Mouse (Mus musculus) brain, embryonic 18.5 days (tissue): ENCODE measurements around the gene Gm9376.

Experiments
- DNase-seq: peaks from one replicate; pipeline ENCODE4 v3.0.0-alpha.2; 2012; ENCODE audit warnings: low read depth, low spot score

The Gm9376 gene

DNA sequence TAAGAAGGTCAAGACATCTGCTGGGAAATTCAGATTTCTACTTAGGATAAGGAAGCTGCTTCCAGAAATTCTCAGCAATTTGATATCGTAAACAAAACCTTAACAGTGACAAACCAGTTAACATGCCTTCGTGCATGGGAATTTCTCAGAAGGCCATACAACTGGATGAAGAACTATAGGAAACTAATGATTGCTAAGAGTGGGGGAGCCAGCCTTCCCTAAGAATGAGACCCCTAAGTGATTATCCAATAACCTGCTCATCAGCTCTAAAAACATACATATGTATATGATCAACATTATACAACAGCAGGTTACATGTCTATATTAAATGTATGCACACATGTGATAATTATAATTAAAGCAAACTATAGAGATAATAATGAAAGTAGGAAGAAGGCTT lies at the start of gene Gm9376:
Gene Gm9376, plus strand, starts transcription at position 301 of the 400 bp plus-strand sequence.
- DNase-seq, result no peak

DNA sequence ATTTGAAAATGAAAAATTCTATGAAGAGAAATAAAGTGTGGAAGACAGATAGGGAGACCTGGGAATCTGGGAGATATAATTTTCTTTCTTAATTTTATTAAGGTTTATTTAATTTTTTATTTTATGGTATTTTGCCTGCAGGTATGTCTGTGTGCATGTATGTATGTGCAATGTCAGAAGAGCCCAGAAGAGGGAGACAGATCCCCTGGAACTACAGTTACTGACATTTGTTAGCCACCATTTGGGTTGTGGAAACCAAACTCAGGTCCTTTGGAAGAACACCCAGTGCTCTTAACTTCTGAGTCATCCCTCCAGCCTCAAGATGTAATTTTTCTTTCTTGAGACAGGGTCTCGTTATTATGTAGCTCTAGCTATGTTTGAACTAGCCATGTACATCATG lies 45.9 kb upstream of the Gm9376 start:
- no peak for DNase-seq

DNA sequence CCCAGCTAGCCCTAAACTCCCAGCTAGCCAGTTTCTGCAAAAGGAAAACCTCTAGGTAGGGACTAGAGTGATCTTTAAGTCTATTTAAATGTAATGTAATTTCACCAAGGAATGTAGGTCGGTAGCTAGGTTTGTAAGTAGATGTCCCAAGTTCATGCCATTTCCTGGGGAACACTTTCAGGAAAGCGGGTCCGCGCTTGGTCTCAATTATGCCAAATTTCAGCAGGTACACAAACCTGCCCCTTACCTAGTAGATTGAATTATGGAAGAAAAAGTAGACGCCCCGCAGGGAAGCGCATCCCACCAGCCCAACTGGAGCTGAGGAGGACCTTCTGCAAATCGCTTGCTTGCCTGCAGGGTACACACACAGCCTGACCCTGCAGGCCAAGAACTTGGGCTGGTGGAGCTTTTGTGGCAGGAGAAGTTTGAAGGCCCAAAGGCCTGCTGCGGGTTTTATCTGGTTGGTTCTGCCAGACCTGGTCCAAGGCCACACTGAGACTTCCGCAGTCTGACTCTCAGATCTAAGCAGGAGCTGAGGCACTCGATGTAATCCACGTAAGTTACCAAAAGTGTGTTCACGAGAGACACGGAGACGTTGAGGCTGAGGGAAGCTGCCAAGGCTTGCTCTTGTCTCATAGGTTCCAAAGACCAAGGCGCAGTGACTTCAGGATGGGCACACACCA lies 41.6 kb upstream of the Gm9376 start:
- no peak for DNase-seq

DNA sequence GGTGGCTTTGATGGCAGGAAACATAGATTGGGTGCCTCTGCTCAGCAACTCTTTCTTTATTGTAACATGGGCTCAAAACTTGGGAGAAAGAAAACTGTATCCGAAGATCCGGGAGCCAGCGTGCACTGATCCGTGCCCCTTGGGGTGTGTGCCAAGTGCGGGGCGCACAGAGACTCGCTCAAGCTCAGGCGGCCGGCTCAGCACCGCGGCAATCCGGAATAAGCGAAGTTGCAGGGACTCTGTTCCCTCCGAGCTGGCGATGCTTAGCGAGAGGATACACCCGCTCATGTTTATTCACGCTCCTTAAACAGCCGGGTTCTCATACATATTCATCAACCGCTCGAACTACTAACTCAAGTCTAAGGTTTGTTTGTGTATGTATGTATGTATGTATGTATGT lies 40.8 kb upstream of the Gm9376 start:
- no peak for DNase-seq

DNA sequence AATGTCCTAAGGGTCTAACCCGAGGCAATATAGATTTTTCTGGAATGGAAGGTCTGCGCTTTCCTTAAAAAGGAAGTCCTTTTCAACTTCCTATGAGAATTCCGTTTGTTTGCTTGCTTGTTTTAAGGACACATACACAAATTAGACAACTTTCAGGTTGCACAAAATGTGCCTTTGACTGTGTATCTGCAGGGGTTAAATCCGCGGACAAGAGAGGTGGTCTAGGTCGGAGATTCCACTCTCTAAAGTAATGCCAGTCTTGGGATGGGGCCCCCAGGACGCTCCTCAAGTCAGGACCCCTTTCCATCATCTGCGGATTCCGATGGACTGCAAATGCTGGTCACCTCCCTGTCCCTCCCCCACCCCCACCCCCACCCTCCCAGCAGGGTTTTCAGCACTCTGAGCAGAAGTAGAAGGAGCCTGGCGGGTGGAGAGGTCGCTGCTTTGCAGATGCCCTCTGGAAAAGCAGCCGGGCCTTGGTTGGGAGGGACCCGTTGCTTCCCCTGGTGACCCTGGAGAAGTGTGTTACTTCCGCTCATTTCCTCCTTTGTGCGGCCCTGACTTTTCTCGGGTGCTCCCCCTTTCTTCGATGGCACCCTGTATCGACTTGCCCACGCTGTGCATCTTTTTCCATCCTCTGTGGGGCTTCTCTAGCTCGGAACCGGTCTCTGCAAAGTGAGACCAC lies 40.1 kb upstream of the Gm9376 start:
- no peak for DNase-seq

DNA sequence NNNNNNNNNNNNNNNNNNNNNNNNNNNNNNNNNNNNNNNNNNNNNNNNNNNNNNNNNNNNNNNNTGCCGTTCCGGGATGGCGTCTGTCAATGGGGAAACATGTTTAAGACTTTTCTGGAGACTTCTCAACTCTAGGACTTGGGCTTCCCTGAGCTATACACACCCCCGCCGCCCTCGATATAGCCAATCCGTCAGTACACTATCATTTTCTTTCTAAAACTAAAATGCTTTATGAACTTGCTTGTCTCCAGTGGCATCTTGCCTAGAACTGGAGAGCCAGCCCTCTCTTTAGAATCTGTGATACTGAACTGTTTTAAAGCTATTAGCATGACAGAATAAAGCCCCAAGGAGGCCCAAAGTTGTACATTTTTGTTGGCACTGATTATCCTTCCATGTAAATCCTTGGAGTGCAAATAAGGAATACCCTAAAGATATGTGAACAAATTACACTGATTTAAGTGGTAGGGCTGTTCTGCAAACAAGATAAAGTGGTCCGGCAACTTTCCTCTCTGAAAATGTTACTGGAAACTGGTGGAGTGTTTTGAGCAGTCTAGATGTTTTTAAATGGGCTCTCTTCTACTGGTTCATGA lies 34.3 kb upstream of the Gm9376 start:
- DNase-seq, result no peak

DNA sequence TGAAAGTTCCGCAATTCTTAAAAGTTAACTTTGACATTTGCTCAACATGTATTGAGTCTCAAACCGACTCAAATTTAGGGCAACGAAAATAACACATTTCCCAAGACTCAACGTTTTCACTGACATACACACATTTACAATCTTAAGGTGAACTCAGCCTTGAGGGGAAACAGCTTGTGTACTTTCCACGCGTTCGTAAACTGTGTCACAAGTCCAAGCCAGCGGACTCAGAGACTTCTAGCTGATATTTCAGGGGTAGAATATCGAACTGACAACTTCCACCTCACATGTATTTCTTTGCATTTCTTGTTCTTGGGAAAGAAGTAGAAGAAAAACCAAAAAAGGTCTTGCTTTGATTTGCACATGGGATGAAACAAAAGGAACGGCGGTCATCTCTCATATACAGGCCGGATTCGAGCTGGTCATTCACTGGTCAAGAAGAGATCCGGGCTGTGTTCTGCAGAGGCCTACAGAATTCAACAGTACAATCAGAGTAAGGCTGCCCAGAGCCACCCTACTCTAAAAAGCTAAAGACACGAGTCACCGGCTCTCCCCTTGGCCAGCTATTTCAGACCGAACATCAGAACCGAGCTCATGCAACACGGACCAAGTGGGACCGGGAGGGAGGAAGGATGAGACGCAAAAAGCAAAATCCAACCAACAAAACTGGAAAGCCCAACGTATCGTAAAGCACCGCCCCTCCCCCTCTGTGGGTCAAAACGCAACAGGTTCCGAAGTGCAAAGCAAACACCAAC lies 32.8 kb upstream of the Gm9376 start:
- DNase-seq, result no peak

DNA sequence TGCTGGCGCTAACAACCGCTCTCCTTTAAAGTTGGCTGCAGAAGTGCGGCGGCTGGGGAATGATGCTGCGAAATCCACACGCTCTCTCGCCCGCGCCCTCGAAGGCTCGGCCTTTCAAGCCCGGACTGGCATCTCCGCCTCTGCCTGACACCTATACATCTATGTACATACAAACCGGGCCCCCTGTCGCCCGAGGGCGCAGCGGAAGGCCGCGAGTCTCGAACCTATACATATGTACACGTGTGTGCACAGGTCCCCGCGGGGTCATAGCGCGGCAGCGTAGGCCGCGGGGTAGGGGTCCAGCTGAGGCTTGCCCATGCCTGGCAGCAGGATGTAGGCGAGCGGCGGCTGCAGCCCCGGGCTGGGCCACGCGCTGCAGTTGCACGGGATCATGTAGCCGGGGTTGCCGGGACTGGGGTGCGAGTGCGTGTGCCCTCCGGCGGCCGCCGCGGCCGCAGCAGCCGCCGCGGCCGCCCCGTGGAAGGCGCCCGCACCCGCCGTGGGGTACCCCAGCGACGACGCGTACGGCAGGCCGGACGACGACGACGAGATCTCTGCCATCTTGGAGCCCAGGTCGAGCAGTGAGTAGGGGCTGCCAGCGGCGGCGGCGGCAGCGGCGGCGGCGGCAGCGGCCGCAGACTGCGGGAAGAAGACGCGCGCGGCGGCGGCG lies 32.1 kb upstream of the Gm9376 start:
- DNase-seq, result no peak

DNA sequence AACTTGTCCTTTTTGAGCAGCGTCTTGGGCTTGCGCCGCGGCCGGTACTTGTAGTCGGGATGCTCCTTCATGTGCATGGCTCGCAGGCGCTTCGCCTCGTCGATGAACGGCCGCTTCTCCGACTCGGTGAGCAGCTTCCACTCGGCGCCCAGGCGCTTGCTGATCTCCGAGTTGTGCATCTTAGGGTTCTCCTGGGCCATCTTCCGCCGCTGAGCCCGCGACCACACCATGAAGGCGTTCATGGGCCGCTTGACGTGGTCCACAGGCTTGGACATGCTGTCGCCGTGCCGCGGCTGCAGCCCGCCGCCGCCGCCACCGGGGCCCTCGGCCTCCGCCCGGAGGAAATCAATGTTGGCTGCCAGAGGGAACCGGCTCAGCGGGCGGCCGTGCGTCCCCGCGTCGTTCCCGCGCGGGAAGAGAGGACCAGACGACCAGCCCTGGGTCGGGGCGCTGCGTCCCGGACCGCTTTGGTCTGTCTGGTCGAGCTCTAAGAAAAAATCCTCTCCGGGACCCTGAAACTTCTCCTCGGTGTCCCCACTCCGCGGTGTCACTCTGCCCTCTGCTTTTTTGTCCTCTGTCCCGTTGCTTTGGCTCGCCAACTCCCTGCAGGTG lies 31.3 kb upstream of the Gm9376 start:
- no peak for DNase-seq

DNA sequence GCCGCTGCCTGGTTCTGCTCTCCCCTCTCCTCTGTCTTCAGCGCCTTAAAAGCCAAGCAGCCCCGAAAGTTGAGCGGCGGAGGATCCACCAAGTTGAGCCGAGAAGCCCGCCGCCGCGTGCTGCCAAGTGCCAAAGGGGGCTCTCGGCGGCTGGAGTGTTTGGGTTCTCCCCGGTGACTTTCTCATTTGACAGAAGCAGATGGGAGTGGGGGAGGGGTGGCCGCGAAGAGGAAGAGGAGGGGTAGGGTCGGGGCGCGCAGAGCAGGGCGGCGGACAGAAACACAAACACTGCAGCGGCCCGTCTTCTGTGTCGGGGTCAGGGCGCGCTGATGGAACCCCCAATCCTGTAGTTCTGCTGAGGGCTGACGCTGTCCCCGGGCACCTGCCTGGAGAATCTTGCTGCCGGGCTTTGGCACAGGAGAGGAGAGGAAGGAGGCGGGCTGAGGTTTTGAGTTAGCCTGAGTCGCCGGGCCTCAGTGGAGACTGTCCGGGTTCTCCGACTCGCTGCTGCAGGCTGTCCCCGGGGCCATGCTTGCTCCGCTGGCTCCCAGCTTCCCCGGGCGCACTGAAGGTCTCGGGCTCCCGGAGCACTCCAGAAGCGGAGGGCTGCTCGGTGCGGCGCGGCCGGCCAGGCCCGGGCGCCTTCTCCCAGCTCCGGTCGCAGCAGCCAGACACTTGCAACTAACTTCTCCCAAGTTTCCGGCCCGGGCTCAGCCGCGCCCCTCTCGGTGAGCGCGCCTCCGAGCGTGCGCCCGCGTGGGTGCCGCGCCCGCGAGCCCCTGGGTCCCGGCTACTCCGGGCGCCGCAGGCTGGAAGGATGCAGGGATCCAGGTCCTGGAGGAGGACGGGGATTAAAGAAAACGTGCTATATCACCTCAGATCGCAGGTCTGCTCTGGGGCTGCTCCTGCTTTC lies 30.5 kb upstream of the Gm9376 start:
- no peak for DNase-seq

DNA sequence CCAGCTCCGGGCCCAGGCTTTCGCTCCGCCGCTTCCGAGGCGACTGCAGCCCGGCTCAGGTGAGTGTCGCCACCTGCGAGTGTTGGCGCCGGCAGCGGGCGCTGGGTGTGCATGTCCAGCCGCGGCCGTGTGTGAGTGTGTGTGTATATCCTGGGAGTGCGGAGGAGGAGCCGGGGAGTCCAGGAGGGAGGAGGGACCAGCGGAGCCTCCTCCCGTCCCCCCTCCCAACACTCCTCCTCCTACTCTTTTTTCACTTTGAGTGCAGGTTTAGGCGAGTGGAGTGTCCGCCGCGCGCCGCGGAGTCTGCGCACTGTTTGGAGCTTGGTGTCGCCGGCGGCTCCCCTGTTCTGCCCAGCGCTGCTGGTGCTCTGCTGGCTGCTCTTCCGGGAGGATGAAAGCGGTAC lies 29.9 kb upstream of the Gm9376 start, which contains the start of gene Sox21:
Gene Sox21, minus strand, starts transcription at position 145 of the 404 bp plus-strand sequence.
- DNase-seq, result no peak

DNA sequence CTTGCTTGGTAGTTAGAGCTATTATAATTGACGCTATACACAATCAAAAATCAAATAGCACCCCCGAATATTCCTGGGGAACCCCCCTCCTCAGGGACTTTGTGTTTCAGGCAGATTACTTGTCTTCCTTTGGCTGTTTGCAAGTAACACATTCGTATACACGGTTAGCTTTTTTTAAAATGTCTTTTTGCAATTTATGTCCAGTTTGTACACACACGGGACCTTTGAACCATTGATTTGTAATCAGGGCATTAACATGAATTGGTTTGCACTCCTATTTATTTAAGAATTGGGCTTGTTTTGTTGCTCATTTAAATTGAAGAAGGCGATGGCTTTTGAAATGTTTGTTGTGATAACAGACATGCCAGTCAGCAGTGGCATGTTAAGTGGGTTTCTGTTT lies 29.0 kb upstream of the Gm9376 start:
- DNase-seq, result no peak

DNA sequence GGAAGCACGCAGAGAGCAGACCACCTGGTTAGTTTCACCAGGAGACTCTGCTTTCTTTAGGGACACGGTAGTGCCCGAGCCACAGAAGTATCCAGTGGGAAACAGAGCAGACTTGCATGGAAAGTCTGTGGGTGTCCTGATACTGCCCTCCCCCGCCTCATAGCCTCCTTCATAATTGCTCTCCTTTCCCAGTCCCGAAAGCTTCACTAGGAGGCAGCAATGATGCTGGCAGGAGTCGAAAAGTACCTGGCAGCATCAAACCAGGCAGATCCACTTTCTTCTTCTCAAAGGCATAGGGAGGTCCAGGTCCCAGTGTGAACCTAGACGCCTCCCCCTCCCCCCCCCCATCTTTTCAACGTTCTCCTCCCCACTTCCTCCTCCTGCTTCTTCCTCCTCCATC lies 27.4 kb upstream of the Gm9376 start:
- no peak for DNase-seq

DNA sequence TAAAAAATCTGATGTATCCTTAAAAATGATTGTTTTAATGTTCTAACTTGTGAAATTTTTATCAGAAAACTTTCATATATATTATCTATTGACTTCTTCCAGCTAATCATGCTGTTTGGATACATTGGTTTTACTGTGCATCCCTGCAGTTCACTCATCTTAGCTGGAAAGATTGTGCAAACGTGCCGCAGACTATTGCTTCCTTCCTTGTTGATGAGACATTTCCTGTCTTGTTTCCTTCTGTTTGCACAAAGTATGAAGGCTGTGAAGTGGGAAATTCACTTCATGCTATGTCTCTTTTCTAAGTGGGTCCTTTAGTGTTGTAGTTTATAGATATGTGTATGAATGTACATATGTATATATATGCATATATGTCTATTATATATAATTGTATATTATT lies 25.3 kb upstream of the Gm9376 start:
- DNase-seq, result no peak

DNA sequence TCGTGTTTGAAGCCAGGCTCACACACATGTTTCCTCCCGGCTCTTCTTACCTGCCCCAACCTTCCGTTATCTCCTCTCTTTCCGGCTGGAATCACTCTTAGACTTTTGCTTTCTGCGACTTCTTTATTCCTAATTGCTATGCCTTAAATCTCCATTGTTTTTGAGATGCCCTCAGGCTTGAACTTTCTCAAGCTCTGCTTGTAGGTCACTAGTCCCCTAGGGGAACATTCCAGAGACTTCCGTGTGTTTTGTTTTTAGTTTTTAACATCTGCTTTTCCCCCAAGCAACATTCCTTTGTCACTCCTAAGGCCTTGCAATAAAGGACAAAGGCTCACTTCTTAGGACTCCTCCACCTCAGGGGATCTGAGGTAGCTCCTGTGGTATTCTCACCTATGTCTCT lies 13.4 kb upstream of the Gm9376 start:
- DNase-seq, result no peak

DNA sequence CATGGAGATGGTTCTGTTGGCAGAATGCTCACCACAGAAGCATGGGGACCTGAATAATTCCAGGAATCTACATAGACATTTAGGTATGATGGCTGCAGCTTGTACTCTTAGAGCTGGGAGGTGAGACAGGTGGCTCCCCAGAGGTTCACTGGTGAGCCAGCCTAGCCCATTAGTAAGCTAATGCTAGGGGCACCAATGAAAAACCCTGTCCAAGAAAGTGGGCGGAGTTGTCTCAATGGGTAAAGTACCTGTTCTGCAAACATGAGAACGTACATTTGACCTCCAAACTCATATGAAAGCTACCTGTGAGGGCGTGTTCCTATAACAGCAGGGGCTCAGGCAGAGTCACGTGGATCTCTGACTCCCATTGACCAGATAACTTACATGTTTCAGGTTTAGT lies 2.1 kb downstream of the Gm9376 start:
- no peak for DNase-seq

DNA sequence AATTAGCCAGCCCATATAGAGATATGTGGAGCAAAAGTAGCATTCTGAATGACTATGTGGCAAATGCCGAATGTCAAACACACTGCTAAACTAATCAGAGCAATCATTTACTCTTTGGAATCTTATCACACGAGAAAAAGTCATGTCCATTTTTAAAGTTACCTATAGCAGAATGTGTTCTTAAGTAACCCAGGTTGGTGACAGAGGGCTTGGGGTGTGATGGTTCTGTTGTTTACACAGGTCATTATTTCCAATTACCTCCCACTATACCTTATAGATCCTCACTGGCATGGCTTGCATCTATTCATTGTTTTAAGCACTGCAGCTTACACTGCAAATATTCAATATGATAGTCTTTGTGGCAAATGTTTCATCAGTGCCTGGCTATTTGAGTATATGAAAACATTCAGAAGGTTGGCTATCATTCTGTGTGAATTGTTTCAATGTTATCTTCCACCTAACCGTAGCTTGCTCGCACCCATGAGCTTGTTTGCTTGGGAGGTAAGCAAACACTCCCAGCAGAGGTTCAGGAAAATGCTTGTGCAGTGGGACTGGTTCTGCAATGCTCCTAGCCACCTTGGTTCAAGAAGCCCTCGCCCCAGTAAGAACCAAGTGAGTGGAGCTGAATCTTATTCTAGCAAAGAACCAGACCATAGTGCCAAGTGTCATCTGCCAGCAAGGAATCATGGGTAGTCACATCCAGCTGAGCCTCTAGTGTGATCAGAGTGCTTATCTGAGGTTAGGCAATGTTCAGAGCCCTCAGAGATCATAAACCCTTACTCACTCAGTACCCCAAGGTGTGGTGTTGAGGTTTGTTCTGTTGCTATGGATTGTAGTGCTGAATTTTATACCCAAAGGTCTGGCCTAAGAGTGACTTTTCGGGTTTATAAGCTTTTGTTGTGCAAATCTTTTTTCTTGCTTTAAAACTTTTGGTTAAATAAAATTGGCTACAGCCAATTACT lies 6.1 kb downstream of the Gm9376 start:
- DNase-seq, result no peak

DNA sequence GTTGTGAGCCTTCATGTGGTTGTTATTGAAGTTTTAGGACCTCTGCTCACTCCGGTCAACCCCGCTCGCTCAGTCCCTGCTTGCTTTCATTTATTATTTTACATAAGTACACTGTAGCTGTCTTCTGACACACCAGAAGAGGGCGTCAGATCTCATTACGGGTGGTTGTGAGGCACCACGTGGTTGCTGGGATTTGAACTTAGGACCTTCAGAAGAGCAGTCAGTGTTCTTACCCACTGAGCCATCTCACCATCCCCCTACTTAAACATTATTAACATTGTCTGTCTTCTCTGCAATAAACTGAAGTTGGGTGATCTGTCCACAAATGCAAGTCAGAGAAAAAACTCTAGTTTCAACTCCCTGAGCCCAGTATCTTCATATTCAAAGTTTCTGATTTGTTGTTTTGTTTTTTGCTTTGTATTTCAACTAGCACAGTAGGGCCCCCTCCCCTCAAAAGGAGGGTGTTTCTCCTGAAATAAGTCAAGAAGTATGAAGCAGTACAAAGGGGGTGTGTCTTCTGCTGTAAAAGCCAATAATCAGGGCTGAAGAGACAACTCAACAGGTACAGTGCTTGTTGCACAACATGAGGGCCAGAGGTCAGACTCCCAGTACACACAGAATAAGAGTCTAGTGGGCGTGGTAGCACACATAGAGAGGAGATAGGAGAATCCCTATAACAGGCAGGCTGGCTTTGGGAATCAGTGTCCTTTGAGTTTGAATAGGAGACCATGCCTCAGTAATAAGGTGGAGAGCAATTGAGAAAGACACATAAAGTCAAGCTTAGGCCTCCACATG lies 11.1 kb downstream of the Gm9376 start:
- DNase-seq, result no peak
